Mouse (Mus musculus) left cerebral cortex, adult 2 months (tissue): ENCODE measurements around the gene Lrrfip2. TPM values are rescaled to one million over a fixed set of nuclear protein-coding genes. Genes with fewer than 3 reads are reported as not detected.

Source experiments
- DNase-seq, 2 experiments: peaks; one replicate each; pipeline ENCODE4 v3.0.0; 2021 to 2022; ENCODE audit warnings: low spot score in 2 of 2, mixed read lengths in 1 of 2; ENCODE audit errors: extremely low spot score in 1 of 2
- H3K27ac ChIP-seq: fragments of 200-600 bp; 2 replicates; pipeline ENCODE4 v1.8.1; 2022
- H3K4me3 ChIP-seq: fragments of 200-600 bp; 2 replicates; pipeline ENCODE4 v1.8.1; 2022
- CTCF ChIP-seq: fragments of 200-600 bp; IDR thresholded peaks from 2 replicates; pipeline ENCODE4 v1.8.1; 2022; ENCODE audit warnings: antibody characterized with exemption, mild to moderate bottlenecking, moderate library complexity
- intact Hi-C: fragments of 180-260 bp; cut with DNase I; formaldehyde crosslinking; loops from one replicate; pipeline ENCODE4 v1.15.1; 2025
- total RNA-seq, 2 experiments: library from RNA; stranded (reverse); gene quantifications; 2 replicates each; pipeline ENCODE4 v1.2.3; 2021

Lrrfip2 gene
- total RNA-seq, 2 experiments from 2014 or later: 41.2 to 42.3 TPM

DNA sequence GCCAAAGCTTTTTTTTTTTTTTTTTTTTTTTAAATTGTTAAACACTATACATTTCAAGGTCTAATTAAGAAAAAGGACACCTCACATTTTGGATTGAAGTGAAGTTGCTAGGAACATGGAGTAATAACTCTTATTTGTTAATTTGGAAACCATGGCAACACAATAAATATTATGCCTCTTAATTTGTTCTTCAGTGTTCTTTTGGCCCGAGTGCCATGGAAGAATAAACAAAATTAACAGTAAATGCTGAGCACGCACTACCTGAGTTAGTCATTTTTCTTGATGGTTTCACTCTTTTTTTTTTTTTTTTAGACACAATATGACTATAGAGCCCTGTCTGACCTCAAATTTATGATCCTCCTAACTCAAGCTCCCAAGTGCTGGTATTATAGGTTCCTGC, 30.6 kb downstream of the Lrrfip2 start:
- TF ChIP-seq CTCF: no peak
- intact Hi-C loops: no loop called here
- H3K27ac ChIP-seq: no peak overlapping the region
- no peak overlapping the region for H3K4me3 ChIP-seq
- no peak for DNase-seq

DNA sequence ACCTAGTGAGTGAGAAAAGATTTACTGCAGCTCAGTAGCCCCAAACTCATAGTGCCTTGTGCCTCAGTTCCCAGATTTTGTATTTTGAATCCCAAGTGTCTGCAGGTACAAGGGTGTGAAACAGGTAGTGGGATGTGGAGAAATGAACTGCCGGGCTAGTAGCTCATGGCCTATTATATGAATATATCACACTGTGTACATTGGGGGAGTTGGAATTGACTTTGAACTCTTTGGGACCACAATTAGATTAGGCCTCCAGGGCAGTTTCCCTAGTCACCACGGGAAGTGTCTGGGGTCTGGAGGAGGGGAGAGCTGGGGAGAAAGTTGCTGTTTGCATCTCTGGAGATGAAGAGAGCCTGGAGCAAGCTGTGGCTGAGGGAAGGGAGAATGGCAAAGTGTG, 31.0 kb downstream of the Lrrfip2 start:
- Histone ChIP-seq H3K27ac (no peak overlapping the region), H3K4me3 (no peak overlapping the region)
- TF ChIP-seq CTCF: no peak
- DNase-seq: no peak
- intact Hi-C loops: no loop called here

DNA sequence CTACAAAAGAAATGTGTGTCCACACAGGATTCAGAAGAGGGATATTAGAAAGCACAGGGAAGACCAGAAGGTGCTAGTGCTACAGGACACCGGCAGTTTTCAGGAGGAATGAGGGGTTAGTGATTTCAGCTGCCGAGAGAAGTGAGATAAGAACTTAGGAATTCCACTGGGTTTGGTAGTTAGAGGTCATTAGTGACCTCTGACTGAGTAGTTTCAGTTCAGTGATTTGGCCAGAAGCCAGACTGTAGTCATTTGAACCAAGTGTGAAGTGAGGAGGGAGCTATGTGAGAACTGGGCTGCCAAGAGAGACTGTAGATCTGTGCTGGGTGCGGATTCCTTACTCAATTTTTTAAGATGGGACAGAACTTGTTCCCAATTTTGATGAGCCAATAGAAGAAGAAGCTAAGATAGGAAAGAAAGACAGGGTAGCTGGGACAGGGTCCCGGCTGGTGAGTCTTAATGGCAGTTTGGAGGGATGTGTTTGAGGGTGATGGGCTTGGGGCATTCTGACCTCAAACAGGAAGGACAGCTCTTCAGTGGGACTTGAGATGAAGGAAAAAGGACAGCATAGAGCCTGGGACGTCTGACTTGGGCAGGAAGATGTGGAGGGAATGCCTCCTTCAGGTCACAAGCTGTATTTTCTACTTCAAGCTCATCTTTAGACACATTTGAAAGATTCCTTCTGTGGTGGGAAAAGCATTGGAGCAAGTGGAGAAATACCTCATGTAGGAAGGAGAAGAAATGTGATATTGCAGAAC, 32.0 kb downstream of the Lrrfip2 start:
- DNase-seq: no peak
- no peak overlapping the region for H3K4me3 ChIP-seq
- H3K27ac ChIP-seq: no peak overlapping the region
- intact Hi-C loops: no loop called here
- TF ChIP-seq CTCF: no peak

DNA sequence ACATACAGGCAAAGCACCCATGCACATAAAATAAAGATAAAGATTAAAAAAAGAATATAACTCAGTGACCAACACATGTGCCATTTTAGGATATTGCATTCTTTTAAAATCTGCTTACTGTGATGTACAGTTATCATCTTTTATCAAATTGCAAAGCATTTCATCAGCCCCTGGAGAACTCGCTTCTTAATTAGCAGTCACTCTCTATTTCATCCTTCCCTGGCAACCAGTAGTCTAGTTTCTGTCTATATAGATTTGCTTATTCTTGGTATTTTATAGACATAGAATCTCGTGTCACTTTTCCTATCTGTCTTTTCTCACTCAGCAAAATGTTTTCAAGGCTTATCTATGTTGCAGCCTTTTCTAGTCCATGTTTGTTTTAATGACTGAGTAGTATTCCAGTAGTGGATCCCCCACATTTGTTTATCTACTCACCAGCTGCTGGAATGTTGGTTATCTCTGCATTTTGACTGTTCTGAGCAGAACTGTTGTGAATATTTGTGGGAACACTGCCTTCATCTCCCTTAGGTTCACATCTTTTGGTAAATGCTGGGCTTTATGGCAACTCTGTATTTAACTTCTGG, 35.0 kb downstream of the Lrrfip2 start:
- no peak overlapping the region for H3K4me3 ChIP-seq
- intact Hi-C loops: no loop called here
- TF ChIP-seq CTCF: no peak
- no peak overlapping the region for H3K27ac ChIP-seq
- no peak for DNase-seq

DNA sequence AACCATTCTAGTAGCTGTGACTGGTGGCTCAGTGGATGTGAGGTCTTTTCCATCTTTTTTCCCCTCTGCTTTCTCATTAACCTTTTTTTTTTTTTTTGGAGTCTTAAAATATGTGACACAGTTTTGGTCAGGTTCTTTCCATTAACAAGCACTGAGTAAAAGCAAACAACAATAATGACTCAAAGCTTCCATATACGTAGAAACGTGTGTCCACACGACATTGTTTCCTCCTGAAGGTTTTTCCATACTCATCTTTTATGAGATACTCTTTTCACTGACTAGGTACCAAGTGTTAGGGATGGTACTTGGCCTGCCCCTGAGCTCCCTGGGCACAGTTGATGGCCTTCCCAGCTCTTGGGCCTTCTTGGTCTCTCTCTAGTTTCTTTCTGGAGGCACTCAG, 35.6 kb downstream of the Lrrfip2 start:
- no peak overlapping the region for H3K27ac ChIP-seq
- intact Hi-C loops: no loop called here
- no peak for TF ChIP-seq CTCF
- DNase-seq: no peak
- H3K4me3 ChIP-seq: no peak overlapping the region

DNA sequence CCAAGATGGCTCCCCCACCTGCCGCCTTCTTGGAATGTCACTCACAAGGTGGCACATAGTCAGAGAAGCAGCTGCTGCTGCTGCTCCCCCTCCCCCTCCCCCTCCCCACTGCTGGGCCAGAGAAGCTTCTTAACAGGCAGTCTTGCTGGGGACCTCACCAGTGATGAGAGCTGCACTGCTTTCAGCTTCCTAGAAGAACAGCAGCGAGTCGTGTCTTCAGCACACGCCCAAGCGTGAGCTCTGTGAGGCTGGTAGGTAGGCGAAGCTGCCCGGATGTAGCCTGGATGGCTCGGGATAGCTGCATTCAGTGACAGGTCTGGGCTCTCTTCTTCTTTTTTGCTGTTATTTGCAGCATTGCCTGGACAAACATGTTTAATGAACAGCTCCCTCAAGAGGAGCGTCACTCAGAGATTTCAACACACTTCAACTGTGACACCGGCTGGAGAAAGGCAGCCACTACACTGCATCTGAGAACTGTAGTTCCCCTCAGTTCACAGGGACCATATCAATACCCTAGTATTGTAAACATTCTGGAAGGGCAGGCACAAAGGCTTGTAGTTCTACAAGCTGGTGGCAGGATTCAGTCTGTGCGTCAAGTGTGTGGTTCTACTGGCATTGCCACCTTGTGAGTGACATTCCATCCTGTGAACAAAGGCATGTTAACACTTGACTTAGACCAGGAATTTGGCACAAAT, 38.5 kb downstream of the Lrrfip2 start:
- no peak overlapping the region for H3K27ac ChIP-seq
- TF ChIP-seq CTCF: no peak

DNA sequence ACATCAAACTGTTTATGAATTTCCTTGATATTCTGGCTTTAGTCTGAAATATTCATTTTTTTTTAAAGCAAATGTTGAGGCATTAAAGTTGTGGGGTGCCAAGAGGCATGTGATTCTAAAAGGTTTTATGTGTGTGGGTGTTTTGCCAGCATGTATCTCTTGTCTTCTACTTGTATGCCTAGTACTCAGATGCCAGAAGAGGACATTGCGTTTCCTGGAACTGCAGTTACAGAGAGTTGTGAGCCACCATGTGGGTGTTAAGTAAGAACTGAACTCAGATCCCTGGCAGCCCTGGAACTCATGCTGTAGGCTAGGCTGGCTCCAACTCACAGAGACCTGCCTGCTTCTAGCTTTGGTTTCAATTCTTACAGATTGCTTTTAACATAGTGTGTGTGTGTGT, 42.2 kb downstream of the Lrrfip2 start:
- no peak overlapping the region for H3K27ac ChIP-seq
- intact Hi-C loops: loop anchor here (5.0 kb wide), 1 partner anchor 43 kb away; no protein-coding TSS in a partner anchor

More for the DNA sequence above, 38.5 kb downstream of the Lrrfip2 start:
- no peak for DNase-seq
- intact Hi-C loops: loop anchor here (5.0 kb wide), 1 partner anchor 46 kb away; no protein-coding TSS in a partner anchor
- no peak overlapping the region for H3K4me3 ChIP-seq

DNA sequence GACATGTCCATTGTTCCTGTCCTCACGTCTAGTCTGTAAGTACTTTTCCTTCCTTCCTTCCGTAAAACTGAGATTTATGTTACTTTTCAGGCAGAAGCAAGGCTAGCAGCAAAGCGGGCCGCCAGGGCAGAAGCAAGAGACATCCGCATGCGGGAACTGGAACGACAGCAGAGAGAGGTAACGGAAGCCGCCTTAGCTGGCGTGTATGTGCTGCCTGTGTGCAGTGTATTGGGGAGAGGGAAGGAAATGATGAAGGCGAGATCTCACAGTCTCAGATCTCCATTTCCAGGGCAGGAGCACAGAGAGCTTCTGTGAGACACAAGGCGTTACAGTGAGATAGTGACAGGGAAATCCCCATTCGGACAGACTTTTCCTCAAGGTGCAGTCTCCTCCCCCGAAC, 43.8 kb downstream of the Lrrfip2 start:
- intact Hi-C loops: no loop called here
- Histone ChIP-seq H3K27ac (no peak overlapping the region), H3K4me3 (no peak overlapping the region)
- no peak for DNase-seq
- TF ChIP-seq CTCF: no peak

More for the DNA sequence above, 42.2 kb downstream of the Lrrfip2 start:
- no peak overlapping the region for H3K4me3 ChIP-seq
- no peak for DNase-seq
- no peak for TF ChIP-seq CTCF

DNA sequence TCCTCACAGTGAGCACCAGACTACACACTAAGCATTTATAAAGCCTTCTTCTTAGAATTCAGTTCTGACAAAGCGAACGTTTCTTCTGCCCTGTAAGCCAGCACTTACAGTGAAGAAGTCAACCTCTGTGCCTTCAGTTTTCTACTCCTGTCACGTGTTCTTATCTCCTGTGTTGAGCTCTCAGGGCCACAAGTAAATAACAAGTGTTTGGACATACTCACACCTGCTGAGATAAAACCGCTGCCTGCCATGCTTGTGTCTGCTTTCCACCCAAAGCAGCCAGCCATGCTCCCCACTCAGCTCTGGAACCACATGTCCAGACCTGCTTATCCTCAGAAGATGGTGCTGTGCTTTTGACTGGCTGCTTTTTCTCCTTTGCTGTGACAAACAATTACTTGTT, 49.2 kb downstream of the Lrrfip2 start:
- H3K27ac ChIP-seq: no peak overlapping the region
- intact Hi-C loops: no loop called here

DNA sequence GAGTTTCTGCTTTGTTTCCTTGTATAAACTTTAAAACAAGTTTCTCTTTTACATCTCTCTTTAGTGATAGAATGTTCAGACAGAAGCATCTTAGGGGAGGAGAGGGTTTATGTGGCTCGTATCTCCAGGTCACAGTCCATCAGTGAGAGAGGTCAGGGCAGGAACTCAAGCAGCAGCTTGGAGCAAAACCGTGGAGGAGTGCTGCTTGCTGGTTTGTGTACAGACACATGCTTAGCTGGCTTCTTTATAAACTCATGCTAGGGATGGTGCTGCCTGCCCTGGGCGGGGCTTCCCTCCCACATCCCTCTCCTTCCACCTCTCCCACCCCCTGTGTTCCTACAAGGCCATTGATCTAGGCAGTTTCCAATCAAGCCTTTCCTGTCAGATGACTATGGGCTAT, 53.0 kb downstream of the Lrrfip2 start:
- H3K4me3 ChIP-seq: no peak overlapping the region
- intact Hi-C loops: no loop called here
- no peak overlapping the region for H3K27ac ChIP-seq
- no peak for DNase-seq
- TF ChIP-seq CTCF: no peak

More for the DNA sequence above, 49.2 kb downstream of the Lrrfip2 start:
- DNase-seq: no peak
- no peak for TF ChIP-seq CTCF
- no peak overlapping the region for H3K4me3 ChIP-seq

DNA sequence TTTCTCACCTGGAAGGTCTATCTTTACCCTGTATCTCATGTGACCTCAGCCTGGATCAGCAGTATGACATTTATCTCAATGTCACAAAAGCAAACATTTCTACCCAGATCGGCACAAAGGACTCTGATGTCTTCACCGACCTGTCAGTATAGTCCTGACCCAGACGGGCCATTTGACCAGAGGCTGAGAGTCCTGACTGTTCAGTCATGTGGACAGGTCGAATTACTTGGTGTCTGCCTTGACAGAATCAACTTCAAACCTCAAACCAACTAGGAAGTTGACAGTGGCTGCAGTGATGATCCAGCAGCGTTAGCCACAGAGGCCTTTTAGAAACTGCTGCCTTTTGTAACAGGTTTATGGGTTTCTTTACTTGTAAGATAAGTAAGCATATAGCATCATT, 56.7 kb downstream of the Lrrfip2 start:
- intact Hi-C loops: no loop called here
- no peak for DNase-seq
- no peak for TF ChIP-seq CTCF

DNA sequence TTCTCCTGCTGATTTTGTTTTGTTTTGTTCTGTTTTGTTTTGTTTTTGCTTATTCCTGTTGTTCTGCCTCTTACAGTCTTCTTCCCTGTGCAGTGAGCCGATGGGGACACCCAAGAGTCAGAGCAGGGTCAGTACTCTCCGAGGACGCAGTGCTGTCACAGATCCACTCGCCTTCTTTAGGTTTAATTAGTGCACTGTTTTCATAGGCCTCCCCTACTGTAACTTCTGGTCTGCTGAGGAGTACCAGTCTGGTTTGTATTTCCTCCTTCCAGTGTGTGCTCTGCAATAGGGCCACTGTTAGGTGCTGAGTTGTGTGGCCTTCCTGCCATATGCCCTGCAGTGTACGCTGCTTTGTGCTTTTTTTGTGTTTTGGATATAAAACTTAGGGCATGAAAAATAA, 61.6 kb downstream of the Lrrfip2 start:
- Histone ChIP-seq H3K27ac (no peak overlapping the region), H3K4me3 (no peak overlapping the region)
- no peak for DNase-seq
- intact Hi-C loops: no loop called here
- no peak for TF ChIP-seq CTCF

More for the DNA sequence above, 56.7 kb downstream of the Lrrfip2 start:
- no peak overlapping the region for H3K4me3 ChIP-seq
- H3K27ac ChIP-seq: no peak overlapping the region
